Mouse (Mus musculus) cerebellum, adult 11-12 months (tissue): ENCODE results near the gene Rbm24.

Experiments
- DNase-seq: peaks from one replicate; pipeline ENCODE4 v3.0.0; 2022

Rbm24 gene

GRCm38 (mm10) chr13:46444021-46444420 lies 25.8 kb downstream of the Rbm24 start:
- DNase-seq: no peak

- DNase-seq: no peak
Observed at GRCm38 (mm10) chr13:46446062-46446461, 27.8 kb downstream of the Rbm24 start.

- no peak for DNase-seq
Observed at GRCm38 (mm10) chr13:46448276-46448675, 30.0 kb downstream of the Rbm24 start.

GRCm38 (mm10) chr13:46449955-46450354 lies 31.7 kb downstream of the Rbm24 start:
- DNase-seq: no peak

- no peak for DNase-seq
Observed at GRCm38 (mm10) chr13:46450623-46451022, 32.4 kb downstream of the Rbm24 start.

GRCm38 (mm10) chr13:46451548-46451947 lies 33.3 kb downstream of the Rbm24 start:
- no peak for DNase-seq

- no peak for DNase-seq
Observed at GRCm38 (mm10) chr13:46459546-46459945, 41.3 kb downstream of the Rbm24 start.

- no peak for DNase-seq
Observed at GRCm38 (mm10) chr13:46462280-46462679, 44.0 kb downstream of the Rbm24 start.

- no peak for DNase-seq
Observed at GRCm38 (mm10) chr13:46463764-46464163, 45.5 kb downstream of the Rbm24 start.

- DNase-seq: no peak
Observed at GRCm38 (mm10) chr13:46468251-46468650, 50.0 kb downstream of the Rbm24 start.

GRCm38 (mm10) chr13:46469536-46469935 lies 51.3 kb downstream of the Rbm24 start:
- no peak for DNase-seq
